Mouse (Mus musculus): Measurements from ENCODE around the gene Mdm2.

DNA sequence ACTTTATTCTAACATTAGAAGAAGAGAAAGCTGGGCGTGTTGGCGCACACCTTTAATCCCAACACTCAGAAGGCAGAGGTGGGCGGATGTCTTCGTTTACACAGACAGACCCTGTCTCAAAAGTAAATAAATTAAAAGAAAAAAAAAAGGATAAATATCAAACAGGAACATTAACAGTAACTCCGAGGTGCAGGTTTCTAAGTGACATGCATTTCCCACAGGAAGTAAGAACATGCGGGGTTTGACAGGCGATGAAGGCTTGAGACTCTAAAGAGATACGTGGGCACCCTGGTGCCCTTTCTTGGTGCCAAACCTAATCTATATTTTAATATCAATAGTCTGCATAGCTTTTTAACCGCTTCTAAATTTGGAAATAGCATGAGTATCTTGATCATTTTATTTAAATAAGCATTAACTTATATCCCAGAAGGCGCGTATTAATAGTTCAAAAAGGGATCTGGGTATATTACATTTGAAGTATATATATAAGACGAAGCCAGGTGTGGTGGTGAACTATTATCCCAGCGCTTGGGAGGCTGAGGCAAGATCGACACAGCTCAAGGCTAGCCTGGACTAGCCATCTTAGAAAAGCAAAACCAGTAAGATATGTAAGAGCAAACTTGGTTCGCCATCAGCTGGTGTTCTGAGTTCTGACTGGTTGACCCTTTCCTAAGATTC lies 25.2 kb downstream of the Mdm2 start:
- no peak for TF ChIP-seq CTCF (IDR thresholded peaks at IDR 0.05; ENCODE audit: borderline replicate concordance, extremely low read depth, insufficient read depth, insufficient read length)
- TF ChIP-seq POLR2A (IDR thresholded peaks at IDR 0.05; ENCODE audit: borderline replicate concordance, extremely low read depth, insufficient read depth, insufficient read length, poor library complexity, severe bottlenecking): no peak
